ENCODE assay signal across 14 mouse cellular contexts in genomic region chr3:120059959-120060358, GRCm38 (mm10).
DNase-seq lines count a peak whose midpoint lies in the region; ATAC-seq and TF ChIP-seq lines count a peak whose summit lies in the region.
"Had no signal": no experiment of that assay in that cellular context is flagged by ENCODE, and none has a peak within 500 bp of the region (broad histone marks: within the 10 kb centered on the region; RNA-seq: fewer than 3 reads in every experiment).

No protein-coding gene starts in this region.

- ATAC-seq in heart, postnatal 0 days (ENCODE audit: insufficient read depth, low read depth): no peak
- no peak for ATAC-seq in activated CD4-positive, CD25-positive, alpha-beta regulatory T cell, adult 4 months
- ATAC-seq: Patski had no signal

- no peak for TF ChIP-seq EP300 in heart, postnatal 0 days (IDR thresholded peaks at IDR 0.05; ENCODE audit: low read depth)

- no peak for TF ChIP-seq CTCF in heart, postnatal 0 days (IDR thresholded peaks at IDR 0.05; ENCODE audit: low read depth)
- no peak for TF ChIP-seq CTCF in brain, embryonic 14.5 days (IDR thresholded peaks at IDR 0.05; ENCODE audit: borderline replicate concordance, extremely low read depth, insufficient read depth, insufficient read length)

- 28% methylated on average over 11 of the region's 11 CpGs for WGBS in heart, postnatal 0 days
- WGBS in embryonic facial prominence, embryonic 10.5 days: 45% methylated on average over 11 of the region's 11 CpGs
- WGBS in midbrain, embryonic 10.5 days: 28% methylated on average over 11 of the region's 11 CpGs

- no peak overlapping the region for H3K27ac ChIP-seq in heart, postnatal 0 days (ENCODE audit: low read depth)
- H3K27ac ChIP-seq in embryonic facial prominence, embryonic 10.5 days (replicated peaks): no peak overlapping the region
- no peak overlapping the region for H3K27ac ChIP-seq in midbrain, embryonic 10.5 days (replicated peaks)
- H3K27ac ChIP-seq: macrophage had no signal

- H3K27me3 ChIP-seq in heart, postnatal 0 days (ENCODE audit: control insufficient read depth, insufficient read depth, low read length): no peaks in the 10 kb centered on the region
- no peaks in the 10 kb centered on the region for H3K27me3 ChIP-seq in embryonic facial prominence, embryonic 10.5 days (replicated peaks; ENCODE audit: low read depth, poor library complexity, severe bottlenecking)
- peaks cover 26% of the 10 kb centered on the region for H3K27me3 ChIP-seq in midbrain, embryonic 10.5 days (ENCODE audit: low read depth, poor library complexity, severe bottlenecking)
- H3K27me3 ChIP-seq: Patski had no signal

- no peak for TF ChIP-seq POLR2A in brain, embryonic 14.5 days (IDR thresholded peaks at IDR 0.05; ENCODE audit: borderline replicate concordance, extremely low read depth, insufficient read depth, insufficient read length, poor library complexity, severe bottlenecking)

- H3K4me2 ChIP-seq in heart, postnatal 0 days (ENCODE audit: low read depth, low read length): peak overlapping the region; percentile 16
- H3K4me2 ChIP-seq: liver, embryonic 11.5 days had no signal

- H3K9me3 ChIP-seq in heart, postnatal 0 days (replicated peaks; ENCODE audit: control insufficient read depth, low read length): no peaks in the 10 kb centered on the region
- H3K9me3 ChIP-seq in embryonic facial prominence, embryonic 10.5 days: no peaks in the 10 kb centered on the region
- no peaks in the 10 kb centered on the region for H3K9me3 ChIP-seq in midbrain, embryonic 10.5 days (replicated peaks)

- H3K4me3 ChIP-seq in heart, postnatal 0 days (ENCODE audit: low read depth, low read length): no peak overlapping the region
- no peak overlapping the region for H3K4me3 ChIP-seq in embryonic facial prominence, embryonic 10.5 days
- peak overlapping the region; percentile 14; the same call in 1 of the 2 replicates for H3K4me3 ChIP-seq in midbrain, embryonic 10.5 days

- no peak for DNase-seq in heart, postnatal 0 days (ENCODE audit: low spot score)
- no peak for DNase-seq in heart, adult 11 months
- peak; percentile 69 for DNase-seq in brain, embryonic 14.5 days (ENCODE audit: low read depth)
- peak; percentile 50 for DNase-seq in embryonic facial prominence, embryonic 10.5 days (ENCODE audit: low spot score)
- DNase-seq in midbrain, embryonic 10.5 days (ENCODE audit: low spot score): peak; percentile 38
- no peak for DNase-seq in frontal cortex, adult 2 months (ENCODE audit: extremely low spot score in 1 of 2, low spot score in 1 of 2)
- DNase-seq: adrenal gland, postnatal 25 days; cerebellum, postnatal 36 days; kidney, postnatal 36 days; thymus, postnatal 14 days had no signal

- peaks cover 8% of the 10 kb centered on the region; the same call in 1 of the 2 replicates for H3K4me1 ChIP-seq in heart, postnatal 0 days (ENCODE audit: control insufficient read depth, insufficient read depth)
- peaks cover 7% of the 10 kb centered on the region for H3K4me1 ChIP-seq in embryonic facial prominence, embryonic 10.5 days
- peaks cover 15% of the 10 kb centered on the region for H3K4me1 ChIP-seq in midbrain, embryonic 10.5 days

- no peaks in the 10 kb centered on the region for H3K36me3 ChIP-seq in heart, postnatal 0 days (replicated peaks; ENCODE audit: control insufficient read depth, insufficient read depth, low read length)
- H3K36me3 ChIP-seq in embryonic facial prominence, embryonic 10.5 days (replicated peaks): no peaks in the 10 kb centered on the region
- no peaks in the 10 kb centered on the region for H3K36me3 ChIP-seq in midbrain, embryonic 10.5 days

- no peak overlapping the region for H3K9ac ChIP-seq in heart, postnatal 0 days (replicated peaks; ENCODE audit: low read depth, low read length)

Comparison
In these comparisons a context has a peak if more than half of its experiments do, and no peak if none do; other contexts are left out.
1. DNase-seq: peak in brain, embryonic 14.5 days (single experiment), embryonic facial prominence, embryonic 10.5 days (single experiment) and midbrain, embryonic 10.5 days (single experiment); none in heart, postnatal 0 days (single experiment), heart, adult 11 months (single experiment) and frontal cortex, adult 2 months (0 of 2).